In genomic region chr7:95354991-95355390, GRCm38 (mm10) we compare ENCODE assay signal across 20 mouse cellular contexts.
DNase-seq lines count a peak whose midpoint lies in the region; ATAC-seq and TF ChIP-seq lines count a peak whose summit lies in the region.
"Had no signal": no experiment of that assay in that cellular context is flagged by ENCODE, and none has a peak within 500 bp of the region (broad histone marks: within the 10 kb centered on the region; RNA-seq: fewer than 3 reads in every experiment).

No protein-coding gene starts in this region.

- H3K27me3 ChIP-seq in forebrain, embryonic 13.5 days, result no peaks in the 10 kb centered on the region
- no peaks in the 10 kb centered on the region for H3K27me3 ChIP-seq in forebrain, embryonic 14.5 days (replicated peaks; ENCODE audit: control insufficient read depth, insufficient read depth, low read length)
- no peaks in the 10 kb centered on the region for H3K27me3 ChIP-seq in hindbrain, postnatal 0 days (ENCODE audit: insufficient read depth, low read length)
- no peaks in the 10 kb centered on the region for H3K27me3 ChIP-seq in hindbrain, embryonic 10.5 days (ENCODE audit: insufficient read depth, poor library complexity, severe bottlenecking)
- no peaks in the 10 kb centered on the region for H3K27me3 ChIP-seq in neural tube, embryonic 12.5 days (replicated peaks)
- no peaks in the 10 kb centered on the region for H3K27me3 ChIP-seq in neural tube, embryonic 15.5 days (replicated peaks)
- H3K27me3 ChIP-seq in stomach, postnatal 0 days (ENCODE audit: control insufficient read depth, insufficient read depth, low read length), result no peaks in the 10 kb centered on the region
- H3K27me3 ChIP-seq: limb, embryonic 12.5 days; liver, embryonic 12.5 days had no signal

- 0 out of 2 replicates have a peak, but pooled peaks have one; percentile 45 for ATAC-seq in forebrain, embryonic 13.5 days
- no peak for ATAC-seq in forebrain, embryonic 14.5 days
- ATAC-seq in hindbrain, postnatal 0 days, result no peak
- ATAC-seq in neural tube, embryonic 12.5 days (ENCODE audit: low FRiP score, low read depth), result peak; percentile 29; the same call in 1 of the 2 replicates
- no peak for ATAC-seq in neural tube, embryonic 15.5 days (ENCODE audit: low FRiP score)
- ATAC-seq in stomach, postnatal 0 days (ENCODE audit: low FRiP score, low TSS enrichment), result no peak
- ATAC-seq: liver, embryonic 12.5 days had no signal

- H3K4me3 ChIP-seq in forebrain, embryonic 13.5 days, result no peak overlapping the region
- H3K4me3 ChIP-seq in forebrain, embryonic 14.5 days (ENCODE audit: low read depth, low read length), result no peak overlapping the region
- H3K4me3 ChIP-seq in hindbrain, postnatal 0 days (ENCODE audit: low read length), result no peak overlapping the region
- no peak overlapping the region for H3K4me3 ChIP-seq in hindbrain, embryonic 10.5 days
- no peak overlapping the region for H3K4me3 ChIP-seq in neural tube, embryonic 12.5 days
- H3K4me3 ChIP-seq in neural tube, embryonic 15.5 days (replicated peaks), result no peak overlapping the region
- H3K4me3 ChIP-seq in stomach, postnatal 0 days (ENCODE audit: low read depth, low read length), result no peak overlapping the region
- H3K4me3 ChIP-seq: heart, embryonic 10.5 days; limb, embryonic 12.5 days; liver, embryonic 12.5 days had no signal

- 63% methylated on average over 2 of the region's 2 CpGs for WGBS in forebrain, embryonic 13.5 days
- 79% methylated on average over 2 of the region's 2 CpGs for WGBS in forebrain, embryonic 14.5 days
- WGBS in hindbrain, postnatal 0 days, result 70% methylated on average over 2 of the region's 2 CpGs
- 55% methylated on average over 2 of the region's 2 CpGs for WGBS in hindbrain, embryonic 10.5 days
- 59% methylated on average over 2 of the region's 2 CpGs for WGBS in neural tube, embryonic 12.5 days
- WGBS in neural tube, embryonic 15.5 days, result 61% methylated on average over 2 of the region's 2 CpGs
- WGBS in stomach, postnatal 0 days, result 56% methylated on average over 2 of the region's 2 CpGs

- no peaks in the 10 kb centered on the region for H3K9me3 ChIP-seq in forebrain, embryonic 13.5 days (replicated peaks)
- H3K9me3 ChIP-seq in forebrain, embryonic 14.5 days (replicated peaks; ENCODE audit: control insufficient read depth, low read length), result no peaks in the 10 kb centered on the region
- no peaks in the 10 kb centered on the region for H3K9me3 ChIP-seq in hindbrain, postnatal 0 days (ENCODE audit: low read length)
- no peaks in the 10 kb centered on the region for H3K9me3 ChIP-seq in hindbrain, embryonic 10.5 days
- no peaks in the 10 kb centered on the region for H3K9me3 ChIP-seq in neural tube, embryonic 12.5 days
- no peaks in the 10 kb centered on the region for H3K9me3 ChIP-seq in neural tube, embryonic 15.5 days (replicated peaks)
- no peaks in the 10 kb centered on the region for H3K9me3 ChIP-seq in stomach, postnatal 0 days (ENCODE audit: control insufficient read depth, low read length)
- H3K9me3 ChIP-seq: heart, embryonic 10.5 days; limb, embryonic 12.5 days; liver, embryonic 12.5 days had no signal

- H3K4me2 ChIP-seq in forebrain, embryonic 13.5 days, result no peak overlapping the region
- no peak overlapping the region for H3K4me2 ChIP-seq in forebrain, embryonic 14.5 days (ENCODE audit: low read length)
- H3K4me2 ChIP-seq in hindbrain, postnatal 0 days (ENCODE audit: low read depth, low read length), result no peak overlapping the region
- H3K4me2 ChIP-seq in neural tube, embryonic 12.5 days (replicated peaks), result no peak overlapping the region
- no peak overlapping the region for H3K4me2 ChIP-seq in neural tube, embryonic 15.5 days
- H3K4me2 ChIP-seq in stomach, postnatal 0 days (replicated peaks; ENCODE audit: low read depth), result no peak overlapping the region
- H3K4me2 ChIP-seq: limb, embryonic 12.5 days; liver, embryonic 12.5 days had no signal

- no peak for DNase-seq in forebrain, embryonic 14.5 days (ENCODE audit: low spot score)
- DNase-seq in hindbrain, postnatal 0 days (ENCODE audit: low spot score), result no peak
- no peak for DNase-seq in hindbrain, embryonic 10.5 days (ENCODE audit: low spot score)
- DNase-seq in stomach, postnatal 0 days (ENCODE audit: low spot score), result no peak
- DNase-seq in frontal cortex, postnatal 36 days (ENCODE audit: low spot score in 2 of 2), result no peak
- DNase-seq: adrenal gland, postnatal 25 days; cerebellum, adult 11-12 months; cerebellum, postnatal 36 days; heart, postnatal 10 days; kidney, adult 2 months; kidney, postnatal 10 days; lung, adult 2 months; lung, postnatal 4 days; thymus, adult 2 months had no signal

- H3K9ac ChIP-seq in forebrain, embryonic 13.5 days, result no peak overlapping the region
- no peak overlapping the region for H3K9ac ChIP-seq in forebrain, embryonic 14.5 days (ENCODE audit: low read length)
- H3K9ac ChIP-seq in hindbrain, postnatal 0 days (replicated peaks; ENCODE audit: low read length), result no peak overlapping the region
- no peak overlapping the region for H3K9ac ChIP-seq in neural tube, embryonic 12.5 days
- H3K9ac ChIP-seq in neural tube, embryonic 15.5 days (replicated peaks), result no peak overlapping the region
- H3K9ac ChIP-seq in stomach, postnatal 0 days (ENCODE audit: low read length), result no peak overlapping the region
- H3K9ac ChIP-seq: limb, embryonic 12.5 days; liver, embryonic 12.5 days had no signal

- no peaks in the 10 kb centered on the region for H3K36me3 ChIP-seq in forebrain, embryonic 13.5 days (ENCODE audit: poor library complexity, severe bottlenecking)
- H3K36me3 ChIP-seq in forebrain, embryonic 14.5 days (ENCODE audit: control insufficient read depth, insufficient read depth, low read length), result no peaks in the 10 kb centered on the region
- H3K36me3 ChIP-seq in hindbrain, postnatal 0 days (ENCODE audit: insufficient read depth, low read length), result no peaks in the 10 kb centered on the region
- no peaks in the 10 kb centered on the region for H3K36me3 ChIP-seq in hindbrain, embryonic 10.5 days
- no peaks in the 10 kb centered on the region for H3K36me3 ChIP-seq in neural tube, embryonic 12.5 days
- H3K36me3 ChIP-seq in neural tube, embryonic 15.5 days, result no peaks in the 10 kb centered on the region
- H3K36me3 ChIP-seq in stomach, postnatal 0 days (ENCODE audit: control insufficient read depth, insufficient read depth, low read length), result no peaks in the 10 kb centered on the region
- H3K36me3 ChIP-seq: heart, embryonic 10.5 days; limb, embryonic 12.5 days; liver, embryonic 12.5 days had no signal

- H3K4me1 ChIP-seq in forebrain, embryonic 13.5 days, result peaks cover 5% of the 10 kb centered on the region
- no peaks in the 10 kb centered on the region for H3K4me1 ChIP-seq in forebrain, embryonic 14.5 days (ENCODE audit: control insufficient read depth, insufficient read depth, low read length)
- H3K4me1 ChIP-seq in hindbrain, postnatal 0 days (ENCODE audit: insufficient read depth, low read length), result no peaks in the 10 kb centered on the region
- peaks cover 10% of the 10 kb centered on the region for H3K4me1 ChIP-seq in hindbrain, embryonic 10.5 days (replicated peaks)
- H3K4me1 ChIP-seq in neural tube, embryonic 12.5 days, result no peaks in the 10 kb centered on the region
- no peaks in the 10 kb centered on the region for H3K4me1 ChIP-seq in neural tube, embryonic 15.5 days
- H3K4me1 ChIP-seq in stomach, postnatal 0 days (replicated peaks; ENCODE audit: control insufficient read depth, insufficient read depth), result no peaks in the 10 kb centered on the region
- H3K4me1 ChIP-seq: heart, embryonic 10.5 days; liver, embryonic 12.5 days had no signal

- H3K27ac ChIP-seq in forebrain, embryonic 13.5 days, result no peak overlapping the region
- no peak overlapping the region for H3K27ac ChIP-seq in forebrain, embryonic 14.5 days (ENCODE audit: low read depth, low read length)
- H3K27ac ChIP-seq in hindbrain, postnatal 0 days, result no peak overlapping the region
- H3K27ac ChIP-seq in hindbrain, embryonic 10.5 days, result no peak overlapping the region
- no peak overlapping the region for H3K27ac ChIP-seq in neural tube, embryonic 12.5 days
- no peak overlapping the region for H3K27ac ChIP-seq in neural tube, embryonic 15.5 days (replicated peaks)
- H3K27ac ChIP-seq in stomach, postnatal 0 days (replicated peaks), result no peak overlapping the region
- H3K27ac ChIP-seq: heart, embryonic 10.5 days; limb, embryonic 12.5 days; liver, embryonic 12.5 days had no signal

- no peak for TF ChIP-seq EP300 in stomach, postnatal 0 days (optimal IDR thresholded peaks at IDR 0.05)

- peak; percentile 28; the same call in 1 of the 2 replicates for TF ChIP-seq CTCF in hindbrain, postnatal 0 days (IDR thresholded peaks at IDR 0.05; ENCODE audit: low read depth)
- peak; percentile 49 for TF ChIP-seq CTCF in stomach, postnatal 0 days (IDR thresholded peaks at IDR 0.05; ENCODE audit: low read depth)

Comparison
In these comparisons a context has a peak if more than half of its experiments do, and no peak if none do; other contexts are left out.
1. ATAC-seq: peak in forebrain, embryonic 13.5 days (single experiment) and neural tube, embryonic 12.5 days (single experiment); none in forebrain, embryonic 14.5 days (single experiment), hindbrain, postnatal 0 days (single experiment), neural tube, embryonic 15.5 days (single experiment) and stomach, postnatal 0 days (single experiment).